Mouse (Mus musculus): ENCODE data around the gene Fam72a. TPM values are rescaled to one million over a fixed set of nuclear protein-coding genes. Genes with fewer than 3 reads are reported as not detected.

Fam72a gene
- polyA plus RNA-seq, 1 experiment, result 0.43 TPM

GRCm38 (mm10) chr1:131578943-131579680 lies 51.4 kb downstream of the Fam72a start:
- DNase-seq (ENCODE audit: low read depth), result no peak

DNA sequence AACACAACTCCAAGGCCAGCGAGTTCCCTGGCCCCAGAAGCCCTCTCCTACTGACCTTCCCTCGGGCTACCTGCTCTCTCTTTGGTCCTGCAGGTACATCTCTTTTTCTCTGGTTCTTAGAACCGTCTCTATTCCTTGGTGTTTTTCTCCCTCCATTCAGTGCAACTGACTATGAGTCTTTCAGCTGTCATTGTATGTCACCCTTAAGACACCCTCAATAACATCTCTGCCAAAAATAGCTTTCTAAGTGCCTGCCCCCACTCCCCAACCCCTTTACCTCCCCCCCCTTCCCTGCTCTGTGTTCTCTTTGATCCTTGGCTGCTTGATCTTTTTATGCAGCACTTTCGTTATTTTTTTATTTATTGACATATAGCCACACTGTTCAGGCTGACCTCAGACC lies 52.7 kb downstream of the Fam72a start:
- no peak for DNase-seq (ENCODE audit: low read depth)

DNA sequence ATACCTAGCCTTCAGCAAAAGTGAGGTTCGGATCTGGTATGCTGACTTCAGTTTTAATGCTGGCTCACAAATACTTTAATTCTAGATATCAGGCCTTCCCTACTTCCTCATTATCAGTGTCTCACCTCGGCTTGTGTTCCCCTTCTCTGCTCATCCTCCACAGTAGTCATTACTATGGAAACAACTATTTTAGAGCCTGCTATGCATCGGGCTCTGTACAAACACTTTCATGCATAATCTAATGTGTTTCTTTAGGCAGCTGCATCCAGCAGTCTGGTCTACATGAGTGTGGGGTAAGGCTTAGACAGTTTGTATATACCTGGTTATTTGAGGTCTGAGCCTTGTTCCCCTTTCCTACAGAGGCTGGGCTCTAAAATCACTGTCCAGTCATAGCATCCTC lies 55.9 kb downstream of the Fam72a start:
- DNase-seq (ENCODE audit: low read depth), result no peak

- DNase-seq (ENCODE audit: low read depth), result no peak
These were observed 59.1 kb downstream of the Fam72a start for GRCm38 (mm10) chr1:131586836-131587235.

Other genes with a start within 250 kb of the Fam72a start
- gene Ikbke, start 248.3 kb upstream of the Fam72a start, polyA plus RNA-seq (2012; rRNA removed), result 12.2 and 14.2 TPM in 2 replicates
- gene Srgap2, start 551 bp upstream of the Fam72a start, polyA plus RNA-seq (2012; rRNA removed), result 21.9 and 28.4 TPM in 2 replicates
- not detected in 2 replicates for gene Avpr1b, start 71.3 kb downstream of the Fam72a start, polyA plus RNA-seq (2012; rRNA removed)
- 1.1 and 1.8 TPM in 2 replicates for gene Ctse, start 110.4 kb downstream of the Fam72a start, polyA plus RNA-seq (2012; rRNA removed)
- 7.0 and 7.7 TPM in 2 replicates for gene Rab7b, start 160.8 kb downstream of the Fam72a start, polyA plus RNA-seq (2012; rRNA removed)
- gene Slc26a9, start 216.1 kb downstream of the Fam72a start, polyA plus RNA-seq (2012; rRNA removed), result 0.12 and 0.38 TPM in 2 replicates

Measured in gonadal fat pad, adult 2 months (tissue).